15 mouse cellular contexts compared by ENCODE assay signal in genomic region chr2:143654621-143655020, GRCm38 (mm10).
"Had no signal": no experiment of that assay in that cellular context is flagged by ENCODE, and none has a peak within 500 bp of the region (broad histone marks: within the 10 kb centered on the region; RNA-seq: fewer than 3 reads in every experiment).

No protein-coding gene starts in this region.

- H3K4me3 ChIP-seq: midbrain, embryonic 10.5 days; midbrain, embryonic 12.5 days; myocyte; neural tube, embryonic 13.5 days; neural tube, embryonic 15.5 days had no signal

- H3K9me3 ChIP-seq: midbrain, embryonic 10.5 days; midbrain, embryonic 12.5 days; neural tube, embryonic 13.5 days; neural tube, embryonic 15.5 days had no signal

- H3K36me3 ChIP-seq: midbrain, embryonic 10.5 days; midbrain, embryonic 12.5 days; neural tube, embryonic 13.5 days; neural tube, embryonic 15.5 days had no signal

- H3K27me3 ChIP-seq: midbrain, embryonic 12.5 days; neural tube, embryonic 13.5 days; neural tube, embryonic 15.5 days had no signal

- DNase-seq: lung, adult 18-20 months; lung, embryonic 14.5 days; lung, postnatal 10 days; lung, postnatal 4 days; midbrain, embryonic 14.5 days; right cerebral cortex, postnatal 14 days; spleen, adult 18-20 months; thymus, adult 2 months; thymus, postnatal 25 days; thymus, postnatal 4 days had no signal

- H3K27ac ChIP-seq: midbrain, embryonic 10.5 days; midbrain, embryonic 12.5 days; neural tube, embryonic 13.5 days; neural tube, embryonic 15.5 days had no signal

- H3K4me1 ChIP-seq: midbrain, embryonic 12.5 days had no signal
